Mouse (Mus musculus) thymus, postnatal 10 days (tissue): ENCODE data around the gene Tff1.

Experiments
- DNase-seq, 2 experiments: peaks; one replicate each; pipeline ENCODE4 v3.0.0; 2021; ENCODE audit warnings: low spot score in 2 of 2

Gene Tff1

DNA sequence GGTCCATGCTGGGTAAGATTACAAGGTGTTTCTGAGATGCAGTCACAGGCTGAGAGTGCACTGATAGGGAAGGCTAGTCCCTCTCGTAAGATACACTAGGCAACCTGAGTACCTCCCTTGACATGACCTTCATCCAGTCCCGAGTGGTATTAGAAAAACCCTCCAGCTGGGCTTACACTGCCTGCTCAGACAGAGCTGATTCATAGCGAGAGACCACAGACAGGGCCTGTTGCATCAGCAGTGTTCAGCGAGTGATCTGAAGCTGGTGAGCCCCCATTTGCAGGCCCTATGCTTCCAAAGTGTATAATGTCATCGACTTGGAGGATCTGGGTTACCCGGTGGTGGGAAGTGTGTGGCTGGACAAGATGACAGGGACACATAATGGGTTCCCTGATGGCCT, at the start of gene Tff1:
TSS of gene Tff1 (minus strand) at position 151 of the 400 bp plus-strand sequence.
- DNase-seq, result no peak

DNA sequence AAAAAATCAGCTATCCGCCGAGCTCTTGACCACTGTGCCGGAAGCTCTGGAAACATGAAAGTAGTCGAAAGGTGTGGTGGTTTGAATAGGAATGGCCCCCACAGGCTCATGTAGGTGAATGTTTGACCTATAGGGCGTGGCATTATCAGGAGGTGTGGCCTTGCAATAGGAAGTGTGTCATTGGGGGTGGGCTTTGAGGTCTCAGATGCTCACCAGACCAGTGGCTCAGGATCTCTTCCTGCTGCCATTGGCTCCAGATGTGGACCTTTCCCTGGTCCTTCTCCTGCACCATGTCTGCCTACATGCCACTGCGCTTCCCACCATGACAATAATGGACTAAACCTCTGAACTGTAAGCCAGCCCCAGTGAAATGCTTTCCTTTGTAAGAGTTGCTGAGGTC, 46.8 kb upstream of the Tff1 start:
- no peak for DNase-seq

DNA sequence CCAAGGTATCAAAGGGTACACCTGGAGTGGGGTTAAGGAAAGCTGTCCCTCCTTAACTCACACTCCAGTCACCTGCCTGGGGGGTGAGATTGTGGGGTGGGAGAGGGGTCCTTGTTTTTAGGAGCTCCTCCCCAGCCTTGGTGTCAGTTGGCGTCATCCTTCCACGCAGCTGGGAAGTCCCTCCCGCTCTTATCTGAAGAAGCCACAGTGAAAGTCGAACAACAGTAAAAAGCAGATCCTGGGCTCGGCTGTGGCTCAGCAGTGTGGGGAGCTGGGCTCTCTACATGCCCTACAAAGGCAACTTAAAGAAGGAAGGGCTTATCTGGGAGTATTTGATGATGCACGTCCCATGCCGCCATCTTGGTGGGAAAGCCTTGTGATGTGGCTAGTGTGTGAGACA, 45.2 kb upstream of the Tff1 start:
- no peak for DNase-seq

DNA sequence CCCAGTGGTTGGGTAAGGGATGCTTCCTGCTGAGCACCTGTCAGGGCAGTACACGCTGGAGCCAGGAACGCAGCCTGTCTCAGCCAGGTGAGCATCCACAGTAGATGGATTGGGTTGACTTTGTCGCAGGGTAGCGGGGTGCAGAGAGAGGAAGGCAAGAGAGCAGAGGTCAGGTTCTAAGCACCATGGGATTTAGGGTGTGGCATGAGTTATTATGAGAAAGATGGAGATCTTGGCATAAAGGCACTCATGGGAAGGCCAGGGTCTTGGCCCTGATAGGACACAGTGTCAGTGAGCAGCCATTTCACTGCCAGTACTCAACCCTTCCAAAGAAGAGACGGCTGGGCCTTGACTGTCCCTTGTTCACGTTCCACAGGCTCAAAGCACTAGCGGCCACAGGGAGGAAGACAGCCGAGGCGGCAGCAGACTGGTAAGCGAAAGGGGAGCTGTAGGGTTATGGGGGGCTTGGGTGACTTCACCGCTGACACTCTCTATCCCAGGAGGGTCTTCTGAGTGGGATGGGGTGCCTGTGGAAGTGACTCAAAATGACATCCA, 44.4 kb upstream of the Tff1 start:
- DNase-seq, result no peak

DNA sequence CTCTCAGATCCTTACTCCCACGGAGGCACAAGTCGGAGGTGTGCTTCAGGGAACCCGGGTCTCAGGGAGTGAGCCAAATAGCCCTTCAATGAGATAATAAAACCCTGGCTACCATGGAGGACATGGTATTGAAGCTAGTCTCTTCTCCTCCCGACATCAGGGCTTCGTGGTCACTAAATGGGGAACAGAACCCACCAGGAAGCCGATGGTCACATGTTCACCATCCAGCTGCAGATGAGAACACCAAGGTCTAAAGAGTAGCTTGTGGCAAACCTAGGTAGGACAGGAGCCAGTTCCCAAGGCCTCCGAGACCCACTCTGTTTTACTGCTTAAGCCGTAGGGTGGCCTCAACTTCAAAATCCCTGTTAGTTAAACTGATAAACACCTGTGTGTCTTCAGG, 43.6 kb upstream of the Tff1 start:
- no peak for DNase-seq

DNA sequence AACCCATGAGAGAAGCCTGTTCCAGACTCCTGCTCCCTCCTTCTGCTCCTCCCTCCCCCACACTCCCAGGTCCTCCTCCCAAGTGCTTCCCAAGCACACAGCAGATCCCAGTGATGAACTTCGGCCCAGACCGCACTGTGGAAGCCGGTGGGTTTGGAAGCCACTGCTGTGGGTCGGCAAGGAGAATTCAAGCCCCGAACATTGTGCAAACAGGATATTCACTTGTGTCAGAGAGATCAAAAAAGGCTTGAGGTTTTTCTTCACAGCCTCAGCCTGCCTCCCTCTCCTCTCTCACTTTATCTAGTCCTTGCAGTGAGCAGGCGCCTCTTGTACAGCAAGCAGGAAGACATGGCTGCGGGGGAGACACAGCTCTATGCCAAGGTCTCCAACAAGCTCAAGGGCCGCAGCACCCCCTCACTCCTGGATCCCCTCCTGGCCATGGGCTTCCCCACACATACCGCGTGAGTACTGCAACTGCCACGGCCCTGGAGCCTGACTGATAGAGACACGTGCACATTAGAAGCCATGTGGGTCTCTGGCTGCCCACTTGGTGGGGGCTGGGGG, 42.8 kb upstream of the Tff1 start, which contains the start of gene Ubash3a:
TSS of gene Ubash3a (plus strand) at position 103 of the 564 bp plus-strand sequence.
- DNase-seq, result peak; percentile 73 to 75

DNA sequence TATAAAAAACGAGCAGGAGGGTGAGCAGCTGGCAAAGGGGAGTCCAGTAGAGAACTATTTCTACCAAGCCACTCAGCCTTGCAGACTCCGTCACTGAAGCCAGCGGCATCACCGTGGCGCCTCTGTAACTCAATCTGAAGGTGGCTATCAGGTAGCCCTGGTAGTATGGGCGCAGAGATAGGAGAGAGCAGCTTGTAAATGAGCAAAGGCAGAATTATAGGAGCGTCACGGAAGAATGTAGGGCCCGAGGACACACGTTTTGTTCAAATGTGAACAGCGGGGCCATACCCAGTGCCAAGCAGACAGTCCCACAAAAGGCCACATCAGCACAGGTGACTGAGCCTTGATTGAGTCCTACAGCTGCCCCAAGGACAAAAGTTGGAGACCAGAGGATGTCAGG, 33.8 kb upstream of the Tff1 start, which contains the start of gene Tmprss3:
TSS of gene Tmprss3 (minus strand) at position 101 of the 400 bp plus-strand sequence.
- no peak for DNase-seq

DNA sequence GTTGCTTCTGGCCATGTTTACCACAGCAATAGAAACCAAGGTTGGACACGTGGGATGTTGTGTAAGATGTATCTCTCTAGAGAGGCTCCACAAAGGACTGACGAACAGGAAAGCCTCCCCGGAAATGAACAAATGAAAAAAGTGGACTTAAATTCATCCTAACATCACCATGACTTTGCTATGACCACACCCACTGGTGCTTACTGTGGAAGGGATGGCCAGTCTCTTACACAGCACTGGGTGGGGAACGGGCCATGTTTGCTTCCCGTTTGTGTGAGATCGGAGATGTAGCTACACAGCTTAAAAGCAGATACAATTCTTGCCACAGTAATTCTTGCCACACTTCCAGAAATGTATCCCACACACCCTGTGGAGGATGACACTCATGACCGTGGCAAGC, 31.2 kb upstream of the Tff1 start:
- no peak for DNase-seq

DNA sequence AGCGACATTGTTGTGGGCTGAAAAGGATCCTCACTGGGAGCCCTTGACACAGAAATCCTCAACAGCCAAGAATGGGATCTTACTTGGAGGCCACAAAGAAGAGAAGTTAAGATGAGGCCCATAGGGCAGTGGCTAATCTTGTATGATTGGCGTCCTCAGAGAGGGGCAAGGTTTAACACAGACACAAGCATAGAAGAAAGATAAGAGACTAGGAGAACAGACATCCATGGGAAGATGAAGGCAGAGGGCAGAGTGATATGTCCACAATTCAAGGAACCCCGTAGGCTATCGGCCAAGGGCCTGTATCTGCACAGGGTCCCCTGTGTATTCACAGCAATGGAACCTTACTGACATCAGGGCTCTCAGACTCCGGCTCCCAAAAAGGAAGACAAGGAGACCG, 30.1 kb upstream of the Tff1 start:
- no peak for DNase-seq

DNA sequence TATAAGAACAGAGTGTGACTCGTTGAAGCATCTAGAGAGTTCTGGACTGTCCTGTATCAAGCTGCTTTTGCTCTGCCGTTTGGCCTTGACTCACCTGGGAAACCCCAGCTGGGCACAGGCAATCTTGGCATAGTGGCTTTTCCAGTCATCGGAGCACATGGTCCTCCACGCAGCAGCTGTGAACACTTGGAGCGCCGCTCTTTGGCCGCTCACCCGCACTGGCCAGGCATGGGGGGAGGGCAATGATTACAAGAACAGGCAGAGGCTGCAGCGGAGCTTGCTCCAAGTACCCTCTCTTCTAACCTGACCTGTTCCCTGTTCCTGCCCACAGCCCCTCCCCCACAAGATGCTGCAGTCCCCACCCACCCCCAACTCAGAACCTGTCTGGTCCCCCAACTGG, 28.3 kb upstream of the Tff1 start:
- DNase-seq, result no peak

DNA sequence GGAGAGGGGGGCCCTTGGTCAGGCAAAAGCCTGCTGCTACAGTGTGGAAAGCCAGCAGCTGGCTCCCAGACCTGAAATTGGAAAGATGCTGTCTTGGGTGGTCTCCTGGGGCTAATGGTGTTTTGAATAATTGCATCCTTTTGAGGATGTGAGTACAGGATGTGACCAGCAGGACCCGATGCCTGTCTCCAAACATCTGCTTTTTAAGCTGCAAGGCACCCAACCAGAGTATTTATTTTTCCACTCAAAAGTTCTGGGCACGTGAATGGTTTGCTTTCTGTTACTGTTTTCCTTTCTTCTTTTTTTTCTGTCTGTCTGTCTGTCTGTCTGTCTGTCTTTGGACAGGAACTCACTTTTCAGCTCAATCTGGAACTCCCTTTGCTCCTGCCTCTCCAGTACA, 27.6 kb upstream of the Tff1 start:
- no peak for DNase-seq

DNA sequence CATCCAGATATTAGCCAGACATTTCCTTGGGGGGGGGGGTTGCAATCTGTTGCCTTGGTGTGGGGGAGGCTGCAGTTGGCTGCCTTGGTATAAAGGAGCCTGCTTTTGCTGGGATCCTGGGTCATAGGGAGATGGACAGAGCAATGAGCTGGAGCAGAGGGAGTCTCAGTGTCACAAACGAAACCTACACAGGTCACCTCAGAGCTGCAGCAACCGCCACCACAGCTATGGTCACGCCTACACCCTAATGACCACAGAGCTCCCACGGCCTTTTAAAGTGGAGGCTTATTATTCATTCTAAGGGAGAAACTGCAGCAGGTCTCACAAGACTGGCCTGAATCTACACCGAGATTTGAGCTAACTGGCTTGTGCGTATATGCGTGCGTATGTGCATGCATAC, 26.7 kb upstream of the Tff1 start:
- no peak for DNase-seq

DNA sequence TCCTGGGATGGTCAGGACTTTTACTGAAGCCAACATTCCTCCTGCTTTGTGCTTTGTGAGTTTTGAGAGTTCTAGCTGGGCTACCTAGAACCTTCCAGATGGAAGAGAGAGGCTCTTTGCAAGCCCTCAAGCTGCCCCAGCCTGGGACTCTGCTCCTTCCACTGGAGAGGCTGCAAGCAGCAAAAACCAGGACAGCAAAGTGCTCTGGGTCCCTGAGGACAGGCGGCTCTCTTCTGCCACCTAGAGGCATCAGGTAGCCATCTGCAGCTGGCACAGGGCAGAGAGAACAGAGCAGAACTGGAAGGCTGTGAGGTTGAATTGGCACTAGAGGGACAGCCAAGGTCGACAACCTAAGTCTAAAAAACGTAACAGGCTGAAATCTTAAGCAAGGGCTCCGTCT, 22.3 kb upstream of the Tff1 start:
- peak; percentile 74 to 88 for DNase-seq

DNA sequence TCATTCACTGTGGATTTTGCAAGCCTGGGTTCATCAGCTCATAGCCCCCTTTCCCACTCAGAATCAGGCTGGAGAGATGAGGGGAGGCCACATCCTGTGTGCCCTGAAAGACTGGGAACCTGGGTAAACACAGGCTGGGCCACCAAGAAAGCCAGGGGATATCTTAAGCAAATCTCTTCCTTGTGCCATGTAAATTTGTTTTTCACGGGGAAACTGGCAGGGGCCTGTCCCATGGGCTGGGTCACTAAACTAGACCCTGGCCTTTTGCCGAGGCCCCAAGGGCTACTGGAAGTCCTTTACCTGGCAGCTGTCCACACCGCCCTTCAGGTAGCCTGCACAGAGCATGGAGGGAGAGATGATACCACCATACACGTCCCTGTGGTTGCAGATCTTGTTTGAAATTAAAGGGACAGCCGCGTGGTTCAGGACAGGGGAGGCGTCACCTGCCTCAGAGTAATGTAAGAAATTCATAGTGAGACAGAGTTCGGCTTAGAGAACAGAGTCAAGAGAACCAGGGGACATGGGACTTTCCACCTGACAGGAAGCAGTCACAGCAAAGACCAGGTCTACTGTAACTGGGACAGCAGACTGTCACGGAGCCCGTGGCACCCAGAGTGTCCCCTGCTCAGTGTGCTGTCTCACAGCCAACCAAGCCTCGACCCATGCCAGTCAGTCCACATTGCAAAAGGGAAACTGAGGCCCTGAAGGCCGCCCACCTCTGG, 19.4 kb upstream of the Tff1 start:
- DNase-seq, result no peak

DNA sequence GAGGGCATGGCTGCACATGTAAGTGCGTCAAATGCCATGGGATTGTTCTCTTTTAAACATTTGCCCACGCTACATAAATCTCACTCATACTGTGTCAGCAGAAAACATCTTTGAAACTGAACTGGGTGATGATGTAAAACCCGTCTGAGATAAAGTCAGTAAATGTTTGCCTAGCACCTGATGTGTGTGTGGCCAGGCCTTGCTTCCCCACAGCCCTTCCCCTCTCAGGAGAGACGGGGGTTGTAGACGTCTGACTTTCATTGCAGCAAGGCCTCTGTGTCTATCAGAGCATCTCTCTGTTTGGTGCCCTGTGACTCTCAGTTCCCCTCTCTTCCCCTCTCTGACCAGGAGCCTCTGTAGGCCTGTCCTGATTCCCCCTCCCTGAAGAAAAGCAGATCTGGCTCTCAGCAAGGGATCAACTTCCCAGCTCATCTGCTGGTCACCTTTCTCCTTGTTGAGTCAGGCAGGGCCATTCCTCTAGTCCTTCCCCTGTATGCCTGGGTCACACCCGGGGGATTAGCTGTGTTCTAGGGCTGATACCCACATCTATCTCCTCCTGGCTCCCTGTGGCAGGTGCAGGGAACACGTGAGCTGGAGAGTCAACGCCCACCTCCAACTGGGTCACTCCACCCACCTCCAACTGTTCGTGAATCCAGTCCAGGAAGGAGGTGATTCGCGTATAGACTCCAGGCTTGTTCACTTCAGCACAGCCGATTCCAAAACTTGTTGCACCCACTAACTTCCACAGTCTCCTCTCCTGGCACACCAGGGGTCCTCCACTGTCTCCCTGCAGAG, 18.3 kb upstream of the Tff1 start:
- peak; percentile 48 to 57 for DNase-seq

DNA sequence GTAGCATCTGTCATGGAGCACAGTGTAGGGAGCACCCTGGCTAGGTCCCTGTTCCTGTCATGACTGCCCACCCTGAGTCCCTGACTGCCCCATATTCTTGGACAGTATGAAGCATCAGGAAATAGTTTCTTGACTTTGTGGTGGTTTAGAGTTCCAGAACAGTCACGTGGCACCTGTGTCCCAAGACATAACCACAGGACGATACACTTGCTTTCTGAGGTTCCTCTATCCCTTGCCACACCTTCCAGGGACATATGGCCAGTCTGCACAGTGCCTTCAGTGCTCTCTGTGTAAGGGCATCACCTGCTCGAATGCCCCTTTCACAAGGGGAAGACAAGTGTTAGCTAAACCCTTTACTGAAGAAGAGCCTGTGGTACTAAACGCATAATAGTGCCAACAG, 16.4 kb upstream of the Tff1 start:
- no peak for DNase-seq

DNA sequence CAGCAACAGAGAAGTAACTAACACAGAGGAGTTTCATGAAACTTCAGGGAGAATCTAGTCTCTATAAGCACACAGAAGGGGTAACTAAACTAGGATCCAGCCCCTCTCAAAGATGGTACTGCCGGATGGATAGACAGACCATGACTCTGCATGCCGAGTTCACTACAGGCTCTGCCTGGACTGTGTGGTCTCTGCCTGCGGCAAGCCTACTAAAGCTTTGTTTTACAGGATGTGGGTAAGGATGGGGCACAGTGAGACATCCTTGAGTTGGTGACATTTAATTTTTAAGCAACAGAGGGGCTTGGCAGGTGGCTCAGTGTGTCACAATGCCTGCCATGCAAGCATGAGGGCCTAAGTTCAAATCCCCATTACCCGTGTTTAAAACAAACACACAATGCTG, 11.2 kb upstream of the Tff1 start:
- peak; percentile 50 to 64 for DNase-seq

DNA sequence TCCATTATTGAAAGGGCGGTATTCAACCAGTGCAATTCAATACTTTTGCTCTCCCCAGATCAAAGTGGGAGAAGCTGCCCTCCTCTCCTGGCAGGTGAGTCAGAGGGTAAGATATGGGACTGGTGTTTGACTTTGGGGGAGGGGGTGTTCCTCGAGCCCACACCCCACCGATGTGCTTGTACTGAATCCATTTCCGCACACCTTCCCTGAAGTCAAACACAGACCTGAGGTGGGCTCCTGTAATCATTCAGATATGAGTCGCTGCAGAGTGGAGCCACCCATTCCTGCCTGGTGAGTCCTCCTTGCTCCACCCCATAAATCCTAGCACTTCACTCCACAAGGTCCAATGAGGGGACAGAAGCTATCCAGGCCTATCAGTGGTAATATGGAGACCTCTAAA, 4.7 kb upstream of the Tff1 start:
- DNase-seq, result no peak

DNA sequence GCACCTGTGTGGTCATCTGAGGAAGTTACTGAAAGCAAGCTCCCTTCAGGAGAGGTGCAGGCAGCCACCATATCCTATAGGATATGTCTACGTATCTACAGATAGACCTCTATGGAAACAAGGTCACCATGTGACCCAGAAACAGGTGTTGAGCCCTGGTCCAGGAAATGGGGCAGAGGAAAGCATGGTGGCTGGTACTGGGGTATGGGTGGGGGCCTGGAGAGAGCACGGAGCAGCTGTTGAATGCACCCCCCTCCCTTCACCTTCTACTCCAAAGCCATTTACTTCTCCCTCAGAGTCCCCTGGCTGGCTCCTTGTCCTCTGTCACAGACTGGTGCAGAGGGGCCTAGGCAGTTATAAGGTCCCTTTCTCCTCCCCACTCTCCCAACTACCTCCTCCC, 1.3 kb downstream of the Tff1 start:
- DNase-seq, result peak; percentile 72 to 80

DNA sequence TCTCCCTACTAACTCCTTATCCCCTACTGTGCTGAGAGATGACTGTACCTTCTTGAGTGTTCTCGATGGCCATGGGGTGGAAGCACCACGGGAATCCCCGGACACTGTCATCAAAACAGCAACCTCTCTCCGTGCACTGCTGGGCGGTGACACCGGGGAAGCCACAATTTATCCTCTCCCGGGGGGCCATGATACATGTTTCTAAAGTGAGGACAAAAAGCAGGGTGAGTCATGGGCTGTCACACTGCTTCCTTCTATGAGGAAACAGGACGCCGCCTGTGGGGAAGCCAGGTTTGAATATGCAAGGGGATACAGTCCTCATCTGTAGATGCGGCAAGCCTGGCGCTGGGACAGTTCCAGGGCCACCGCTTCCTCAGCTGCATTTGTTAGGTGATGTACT, 2.5 kb downstream of the Tff1 start:
- peak in 1 of 2 experiments; percentile 17 for DNase-seq

DNA sequence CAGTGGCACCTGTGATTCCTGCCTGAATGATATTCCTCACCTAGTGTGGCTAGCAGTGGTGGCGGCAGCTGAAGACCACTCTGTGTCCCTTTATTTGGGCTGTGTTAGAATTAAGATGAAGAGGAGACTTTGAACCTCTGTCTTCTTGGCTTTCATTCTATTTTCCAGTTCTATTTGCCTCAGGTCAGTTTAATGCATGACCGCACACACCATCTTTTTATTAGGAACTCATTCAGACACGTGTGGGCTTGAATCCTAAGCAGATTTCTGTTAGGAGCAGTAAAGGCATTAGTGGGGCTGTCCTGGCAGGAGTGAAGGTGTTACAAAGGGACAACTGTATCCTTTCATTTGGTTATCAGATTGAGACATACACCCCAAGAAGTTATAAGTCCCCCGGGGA, 4.8 kb downstream of the Tff1 start:
- DNase-seq, result no peak

DNA sequence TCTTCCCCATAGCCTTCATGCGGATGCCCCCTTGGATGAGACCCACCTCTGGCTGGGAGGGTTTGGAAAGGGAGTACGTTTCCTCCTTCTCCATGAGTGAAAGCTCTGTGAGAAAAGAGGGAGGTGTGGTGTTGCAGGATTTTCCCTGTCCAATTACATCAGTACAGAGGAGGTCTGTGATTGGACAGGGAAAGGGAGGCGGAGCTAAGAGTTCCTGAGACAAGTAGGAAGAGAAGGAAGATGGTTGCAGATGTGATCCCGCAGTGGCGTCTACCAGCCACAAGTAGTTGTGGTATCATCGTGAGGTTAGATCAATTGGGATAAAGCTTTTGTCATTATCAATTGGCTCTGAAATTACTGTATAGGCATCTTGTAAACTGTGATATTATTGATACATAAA, 7.2 kb downstream of the Tff1 start:
- no peak for DNase-seq

DNA sequence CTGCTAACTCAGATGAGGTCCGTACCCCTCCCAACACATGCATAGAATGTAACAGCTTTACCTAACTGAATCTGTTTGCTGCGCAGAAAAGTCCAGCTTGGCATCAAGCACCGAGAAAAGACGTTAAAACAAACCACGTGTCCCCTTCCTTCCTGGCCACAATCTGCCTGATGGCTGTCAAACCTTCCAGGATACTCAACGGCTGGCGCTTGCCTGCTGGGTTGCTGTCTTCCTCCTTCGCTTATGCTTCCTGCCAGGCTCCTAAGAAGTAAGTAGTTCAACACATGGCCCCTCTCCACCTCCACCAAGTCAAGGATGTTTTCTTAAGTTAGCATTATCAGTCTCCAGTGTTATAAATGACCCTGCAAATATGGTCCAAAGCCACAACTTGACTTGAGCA, 11.3 kb downstream of the Tff1 start:
- peak in 1 of 2 experiments; percentile 24 for DNase-seq
